Mouse (Mus musculus) heart, embryonic 13.5 days (tissue): ENCODE measurements around the gene Hist1h2bk. TPM values are rescaled to one million over a fixed set of nuclear protein-coding genes. Genes with fewer than 3 reads are reported as not detected.
"Not testable (repeated sequence)": the region's sequence is repeated elsewhere in the genome, so short reads cannot be mapped to it uniquely, and the experiment has no call there.

Source experiments
- ATAC-seq: fragments of 200-750 bp; cut with Nextera tagmentation; 2 replicates; pipeline ENCODE4 v1.8.0; 2017; ENCODE audit warnings: moderate TSS enrichment; ENCODE audit not compliant: insufficient number of reproducible peaks, low FRiP score, low TSS enrichment; ENCODE audit errors: extremely low read depth
- H3K27ac ChIP-seq: fragments of 300-500 bp; sonication (generic); replicated peaks from 2 replicates; pipeline ENCODE4 v1.5.1; 2015; ENCODE audit warnings: moderate library complexity, mild to moderate bottlenecking, inconsistent platforms
- H3K27me3 ChIP-seq: fragments of 300-500 bp; sonication (generic); replicated peaks from 2 replicates; pipeline ENCODE4 v1.6.1; 2015; ENCODE audit warnings: mild to moderate bottlenecking, inconsistent platforms
- H3K36me3 ChIP-seq: fragments of 300-500 bp; sonication (generic); 2 replicates; pipeline ENCODE4 v1.6.1; 2015; ENCODE audit warnings: mild to moderate bottlenecking, inconsistent platforms
- H3K4me1 ChIP-seq: fragments of 300-500 bp; sonication (generic); 2 replicates; pipeline ENCODE4 v1.6.1; 2015; ENCODE audit warnings: inconsistent platforms
- H3K4me2 ChIP-seq: fragments of 300-500 bp; sonication (generic); 2 replicates; pipeline ENCODE4 v1.6.1; 2015; ENCODE audit warnings: inconsistent platforms, mild to moderate bottlenecking, moderate library complexity
- H3K4me3 ChIP-seq: fragments of 300-500 bp; sonication (generic); 2 replicates; pipeline ENCODE4 v1.5.1; 2015; ENCODE audit warnings: moderate library complexity, mild to moderate bottlenecking, inconsistent platforms
- H3K9ac ChIP-seq: fragments of 300-500 bp; sonication (generic); 2 replicates; pipeline ENCODE4 v1.6.1; 2015; ENCODE audit warnings: inconsistent platforms, mild to moderate bottlenecking, moderate library complexity
- H3K9me3 ChIP-seq: fragments of 300-500 bp; sonication (generic); 2 replicates; pipeline ENCODE4 v1.6.1; 2016; ENCODE audit warnings: inconsistent platforms
- WGBS: fragments of 180-500 bp; shearing (Covaris S2); methylation state at CpG from one replicate; pipeline ENCODE4 v1.1.7; 2015; ENCODE audit warnings: mixed read lengths; 5-methylcytosine and 5-hydroxymethylcytosine counted together
- microRNA-seq: library from miRNA; unstranded; fragments of <30 nt; microRNA quantifications from one replicate; pipeline ENCODE4, GENCODE M21; 2016
- polyA plus RNA-seq: library from polyadenylated mRNA; unstranded; fragments of >200 nt; fragmentation: Nextera tagmentation; extraction: Ambion mirVana; gene quantifications from 2 replicates; pipeline ENCODE4 v1.2.1, GENCODE M21; 2015

Hist1h2bk gene
- polyA plus RNA-seq, 1 experiment from 2014 or later, result 3.1 TPM

- Histone ChIP-seq H3K27me3 (no peaks in the 10 kb centered on the region), H3K4me1 (peaks cover 7% of the 10 kb centered on the region), H3K9me3 (no peaks in the 10 kb centered on the region), H3K9ac (no peak overlapping the region), H3K36me3 (no peaks in the 10 kb centered on the region), H3K4me2 (no peak overlapping the region), H3K27ac (no peak overlapping the region), H3K4me3 (no peak overlapping the region)
- ATAC-seq, result no peak
- WGBS, result 89% methylated on average over 1 of the region's 1 CpGs
These were observed 18.1 kb downstream of the Hist1h2bk start for GRCm38 (mm10) chr13:22053754-22054153.

GRCm38 (mm10) chr13:22061422-22061821 lies 25.8 kb downstream of the Hist1h2bk start:
- no peaks in the 10 kb centered on the region for H3K27me3 ChIP-seq
- ATAC-seq, result no peak
- 61% methylated on average over 1 of the region's 1 CpGs for WGBS
- H3K9me3 ChIP-seq, result no peaks in the 10 kb centered on the region
- no peak overlapping the region for H3K27ac ChIP-seq
- no peaks in the 10 kb centered on the region for H3K4me1 ChIP-seq
- no peak overlapping the region for H3K4me2 ChIP-seq
- no peak overlapping the region for H3K4me3 ChIP-seq
- no peaks in the 10 kb centered on the region for H3K36me3 ChIP-seq
- H3K9ac ChIP-seq, result no peak overlapping the region

- no peaks in the 10 kb centered on the region for H3K36me3 ChIP-seq
- 33% methylated on average over 1 of the region's 1 CpGs for WGBS
- H3K27ac ChIP-seq, result no peak overlapping the region
- no peak overlapping the region for H3K9ac ChIP-seq
- H3K9me3 ChIP-seq, result no peaks in the 10 kb centered on the region
- no peaks in the 10 kb centered on the region for H3K27me3 ChIP-seq
- H3K4me1 ChIP-seq, result no peaks in the 10 kb centered on the region
- no peak for ATAC-seq
- no peak overlapping the region for H3K4me2 ChIP-seq
- no peak overlapping the region for H3K4me3 ChIP-seq
These were observed 27.8 kb downstream of the Hist1h2bk start for GRCm38 (mm10) chr13:22063468-22063867.

GRCm38 (mm10) chr13:22084140-22084539 lies 48.5 kb downstream of the Hist1h2bk start, which contains the start of gene Vmn1r188:
TSS of gene Vmn1r188 (plus strand) at chr13:22084440.
- H3K27me3 ChIP-seq, ATAC-seq, H3K4me3 ChIP-seq, H3K4me2 ChIP-seq, H3K36me3 ChIP-seq, H3K27ac ChIP-seq, H3K9me3 ChIP-seq, H3K4me1 ChIP-seq, H3K9ac ChIP-seq: not testable (repeated sequence)
- WGBS, result 75% methylated on average over 1 of the region's 1 CpGs

Small RNAs within 50 kb of the gene (microRNA-seq; reads per million reads assigned to microRNA genes)
- gene Gm26300, result not detected
- gene Gm44390, result not detected
- gene Gm44486, result not detected

Other genes with a start within 250 kb of the Hist1h2bk start
- gene Hist1h2an, start 248.7 kb upstream of the Hist1h2bk start, polyA plus RNA-seq, result 1.2 and 6.6 TPM in 2 replicates
- 0.37 and 0.49 TPM in 2 replicates for gene Hist1h2bp, start 248.4 kb upstream of the Hist1h2bk start, polyA plus RNA-seq
- gene Hist1h2bq, start 225.7 kb upstream of the Hist1h2bk start, polyA plus RNA-seq, result 8.4 and 10.2 TPM in 2 replicates
- not detected in 2 replicates for gene Hist1h2ao, start 225.4 kb upstream of the Hist1h2bk start, polyA plus RNA-seq
- not detected in 2 replicates for gene Hist1h4m, start 224.1 kb upstream of the Hist1h2bk start, polyA plus RNA-seq
- 11.2 and 15.6 TPM in 2 replicates for gene Hist1h4n, start 203.7 kb upstream of the Hist1h2bk start, polyA plus RNA-seq
- gene Hist1h2ap, start 202.4 kb upstream of the Hist1h2bk start, polyA plus RNA-seq, result 1,655 and 1,669 TPM in 2 replicates
- 9.2 and 10.8 TPM in 2 replicates for gene Hist1h2br, start 202.1 kb upstream of the Hist1h2bk start, polyA plus RNA-seq
- gene Zfp184, start 90.8 kb upstream of the Hist1h2bk start, polyA plus RNA-seq, result 5.2 and 6.3 TPM in 2 replicates
- gene Pom121l2, start 54.7 kb upstream of the Hist1h2bk start, polyA plus RNA-seq, result 0.05 and 0.07 TPM in 2 replicates
- gene Prss16, start 26.1 kb upstream of the Hist1h2bk start, polyA plus RNA-seq, result 0.59 and 3.3 TPM in 2 replicates
- gene Hist1h2ah, start 302 bp upstream of the Hist1h2bk start, polyA plus RNA-seq, result 4.1 and 11.0 TPM in 2 replicates
- gene Hist1h4i, start 5.5 kb downstream of the Hist1h2bk start, polyA plus RNA-seq, result 10.8 and 11.3 TPM in 2 replicates
- gene Hist1h2ag, start 7.1 kb downstream of the Hist1h2bk start, polyA plus RNA-seq, result 15.8 and 19.9 TPM in 2 replicates
- 3.9 and 5.9 TPM in 2 replicates for gene Hist1h2bj, start 7.3 kb downstream of the Hist1h2bk start, polyA plus RNA-seq
- gene Vmn1r188, start 48.6 kb downstream of the Hist1h2bk start, polyA plus RNA-seq, result not detected in 2 replicates
- gene Vmn1r189, start 70.0 kb downstream of the Hist1h2bk start, polyA plus RNA-seq, result not detected in 2 replicates
- gene Vmn1r191, start 148.1 kb downstream of the Hist1h2bk start, polyA plus RNA-seq, result not detected in 2 replicates
- not detected in 2 replicates for gene Vmn1r192, start 155.3 kb downstream of the Hist1h2bk start, polyA plus RNA-seq
- gene Vmn1r193, start 187.3 kb downstream of the Hist1h2bk start, polyA plus RNA-seq, result not detected in 2 replicates
- gene Vmn1r194, start 208.3 kb downstream of the Hist1h2bk start, polyA plus RNA-seq, result not detected in 2 replicates
- gene Vmn1r195, start 234.7 kb downstream of the Hist1h2bk start, polyA plus RNA-seq, result not detected in 2 replicates